Mouse (Mus musculus) kidney, adult 18-20 months (tissue): Measurements from ENCODE around the gene Olfr441.
"Not testable (repeated sequence)": the region's sequence is repeated elsewhere in the genome, so short reads cannot be mapped to it uniquely, and the experiment has no call there.

Experiments used
- DNase-seq: peaks from one replicate; pipeline ENCODE4 v3.0.0; 2021

Olfr441 gene

DNA sequence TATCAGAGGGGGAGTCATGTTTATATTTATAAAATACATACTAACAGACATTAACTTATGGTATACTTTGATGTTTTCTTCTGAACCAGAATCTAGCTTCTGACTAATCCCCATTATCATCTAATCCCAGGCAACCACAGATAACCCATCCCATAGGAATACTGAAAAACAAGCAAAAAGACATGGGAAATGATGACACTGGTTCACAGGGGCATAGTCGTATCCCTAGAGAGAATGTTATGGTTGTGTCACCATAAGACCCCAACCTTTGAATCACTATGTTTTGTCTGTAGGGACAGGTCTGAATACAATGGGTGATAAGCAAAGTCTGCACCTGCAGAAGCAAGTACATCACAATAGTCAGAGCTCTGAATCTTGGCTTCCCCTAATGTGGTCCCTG lies at the start of gene Olfr441:
Olfr441 (plus strand) TSS at position 301 of the 400 bp plus-strand sequence.
- not testable (repeated sequence) for DNase-seq

DNA sequence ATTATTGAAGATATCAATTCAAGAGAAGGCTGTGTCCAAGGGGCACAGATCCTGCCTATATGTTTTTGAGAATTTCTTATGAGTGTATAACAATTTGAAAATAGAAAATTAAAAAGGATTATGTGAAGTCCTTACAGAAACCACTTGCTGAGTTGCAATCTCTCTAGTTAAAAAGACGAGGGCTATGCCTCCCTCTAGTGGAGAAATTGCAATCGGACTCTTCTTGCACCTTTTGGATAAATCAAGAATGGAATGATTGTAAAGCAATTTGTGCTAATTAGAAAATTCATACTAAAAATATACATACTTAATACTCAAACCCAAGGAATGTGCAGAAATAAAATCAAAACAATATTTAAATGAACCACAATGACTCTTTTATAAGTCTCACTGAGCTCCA lies 27.4 kb upstream of the Olfr441 start:
- DNase-seq: no peak

DNA sequence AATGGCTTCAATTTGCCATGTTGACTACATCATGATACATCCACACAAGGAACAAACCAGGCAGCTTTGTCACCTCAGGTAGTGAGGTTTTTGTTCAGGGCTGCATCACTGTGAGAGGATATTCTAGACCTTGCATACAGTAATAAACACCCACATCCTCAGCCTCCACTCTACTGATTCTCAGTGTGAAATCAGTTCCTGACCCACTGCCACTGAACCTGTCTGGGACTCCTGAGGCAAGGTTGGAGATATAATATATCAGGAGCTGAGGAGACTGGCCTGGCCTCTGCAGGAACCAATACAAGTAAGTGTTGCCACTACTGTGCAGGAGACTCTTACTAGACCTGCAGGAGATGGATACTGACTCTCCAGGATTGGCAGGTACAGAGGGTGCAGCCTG lies 24.8 kb upstream of the Olfr441 start:
- not testable (repeated sequence) for DNase-seq

DNA sequence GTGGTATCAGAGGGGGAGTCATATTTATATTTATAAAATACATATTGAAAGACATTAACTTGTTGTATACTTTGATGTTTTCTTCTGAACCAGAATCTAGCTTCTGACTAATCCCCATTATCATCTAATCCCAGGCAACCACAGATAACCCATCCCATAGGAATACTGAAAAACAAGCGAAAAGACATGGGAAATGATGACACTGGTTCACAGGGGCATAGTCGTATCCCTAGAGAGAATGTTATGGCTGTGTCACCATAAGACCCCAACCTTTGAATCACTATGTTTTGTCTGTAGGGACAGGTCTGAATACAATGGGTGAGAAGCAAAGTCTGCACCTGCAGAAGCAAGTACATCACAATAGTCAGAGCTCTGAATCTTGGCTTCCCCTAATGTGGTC lies 40.1 kb downstream of the Olfr441 start, which contains the start of gene Olfr237-ps1:
Olfr237-ps1 (plus strand) TSS at position 301 of the 400 bp plus-strand sequence.
- DNase-seq: not testable (repeated sequence)

DNA sequence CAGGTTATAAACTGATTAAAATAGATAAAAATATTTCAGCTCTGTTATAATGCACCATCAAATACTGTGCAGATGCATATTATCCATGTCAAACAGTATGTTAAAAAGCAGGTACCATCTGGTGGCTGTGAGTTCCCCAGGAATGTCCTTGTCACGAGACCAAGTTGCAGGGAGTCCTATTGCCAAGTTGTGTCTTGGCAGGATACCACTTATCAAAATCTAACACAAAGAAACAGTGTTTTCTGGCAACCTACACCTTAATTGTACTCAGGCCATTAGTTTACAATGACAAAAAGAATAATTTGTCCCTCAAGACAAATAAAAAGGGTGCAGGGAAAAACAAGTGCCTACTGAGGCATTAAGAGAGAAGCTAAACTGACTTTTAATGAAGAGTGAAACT lies 53.3 kb downstream of the Olfr441 start:
- no peak for DNase-seq

DNA sequence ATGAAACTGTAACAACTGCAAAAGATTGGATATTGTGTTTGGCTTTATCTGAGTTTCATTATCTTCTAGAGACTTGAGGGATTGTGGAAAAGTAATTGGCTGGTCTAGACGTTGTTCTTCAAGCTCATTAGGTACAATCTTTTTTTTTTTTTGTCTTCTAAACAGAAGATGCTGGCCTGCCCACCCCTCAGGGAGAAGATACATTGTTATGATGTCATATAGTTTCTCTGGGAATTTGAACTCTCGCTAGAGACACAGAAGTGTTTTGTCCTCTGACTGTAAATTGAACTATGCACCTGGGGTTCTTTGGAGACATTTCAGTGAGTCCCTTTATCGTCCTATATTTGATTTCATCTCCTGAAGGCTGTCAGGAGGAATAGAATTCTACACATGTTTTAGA lies 56.8 kb downstream of the Olfr441 start, which contains the start of gene Olfr437:
Olfr437 (plus strand) TSS at position 301 of the 400 bp plus-strand sequence.
- no peak for DNase-seq

DNA sequence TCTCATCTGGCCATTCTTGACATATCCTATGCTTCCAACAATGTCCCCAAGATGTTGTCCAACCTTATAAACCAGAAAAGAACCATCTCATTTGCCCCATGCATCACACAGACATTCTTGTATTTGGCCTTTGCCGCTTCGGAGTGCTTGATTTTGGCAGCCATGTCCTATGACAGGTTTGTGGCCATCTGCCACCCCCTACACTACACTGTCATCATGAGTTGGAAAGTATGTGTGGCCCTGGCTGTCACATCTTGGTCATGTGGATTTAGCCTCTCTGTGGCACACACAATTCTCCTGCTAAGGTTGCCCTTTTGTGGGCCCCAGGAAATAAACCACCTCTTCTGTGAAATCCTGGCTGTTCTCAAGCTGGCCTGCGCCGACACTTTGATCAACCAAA lies 61.1 kb downstream of the Olfr441 start:
- no peak for DNase-seq
